Mouse (Mus musculus) hindbrain, embryonic 12.5 days (tissue): ENCODE results near the gene Prkca. TPM values are rescaled to one million over a fixed set of nuclear protein-coding genes. Genes with fewer than 3 reads are reported as not detected.
A peak's percentile ranks its signal among the peaks of the same experiment; 100 is the strongest.

Experiments
- ATAC-seq: fragments of 200-750 bp; cut with Nextera tagmentation; 2 replicates; pipeline ENCODE4 v1.8.0; 2017; ENCODE audit warnings: moderate TSS enrichment; ENCODE audit not compliant: low FRiP score
- H3K27ac ChIP-seq: fragments of 300-500 bp; sonication (generic); 2 replicates; pipeline ENCODE4 v1.5.1; 2016; ENCODE audit warnings: mild to moderate bottlenecking
- H3K27me3 ChIP-seq: fragments of 300-500 bp; sonication (generic); 2 replicates; pipeline ENCODE4 v1.6.1; 2016; ENCODE audit warnings: mild to moderate bottlenecking
- H3K36me3 ChIP-seq: fragments of 300-500 bp; sonication (generic); 2 replicates; pipeline ENCODE4 v1.6.1; 2016; ENCODE audit warnings: mild to moderate bottlenecking
- H3K4me1 ChIP-seq: fragments of 300-500 bp; sonication (generic); 2 replicates; pipeline ENCODE4 v1.6.1; 2016
- H3K4me2 ChIP-seq: fragments of 300-500 bp; sonication (generic); replicated peaks from 2 replicates; pipeline ENCODE4 v1.6.1; 2016; ENCODE audit warnings: mild to moderate bottlenecking
- H3K4me3 ChIP-seq: fragments of 300-500 bp; sonication (generic); 2 replicates; pipeline ENCODE4 v1.5.1; 2016; ENCODE audit warnings: mild to moderate bottlenecking
- H3K9ac ChIP-seq: fragments of 300-500 bp; sonication (generic); 2 replicates; pipeline ENCODE4 v1.6.1; 2016; ENCODE audit warnings: mild to moderate bottlenecking, moderate library complexity
- H3K9me3 ChIP-seq: fragments of 300-500 bp; sonication (generic); replicated peaks from 2 replicates; pipeline ENCODE4 v1.6.1; 2016; ENCODE audit warnings: mild to moderate bottlenecking
- WGBS: fragments of 180-500 bp; shearing (Covaris S2); methylation state at CpG from one replicate; pipeline ENCODE4 v1.1.7; 2016; 5-methylcytosine and 5-hydroxymethylcytosine counted together
- polyA plus RNA-seq: library from polyadenylated mRNA; unstranded; fragments of >200 nt; fragmentation: Nextera tagmentation; extraction: Ambion mirVana; gene quantifications from 2 replicates; pipeline ENCODE4 v1.2.1, GENCODE M21; 2016

The Prkca gene
- polyA plus RNA-seq, 1 experiment from 2014 or later = 8.3 TPM

DNA sequence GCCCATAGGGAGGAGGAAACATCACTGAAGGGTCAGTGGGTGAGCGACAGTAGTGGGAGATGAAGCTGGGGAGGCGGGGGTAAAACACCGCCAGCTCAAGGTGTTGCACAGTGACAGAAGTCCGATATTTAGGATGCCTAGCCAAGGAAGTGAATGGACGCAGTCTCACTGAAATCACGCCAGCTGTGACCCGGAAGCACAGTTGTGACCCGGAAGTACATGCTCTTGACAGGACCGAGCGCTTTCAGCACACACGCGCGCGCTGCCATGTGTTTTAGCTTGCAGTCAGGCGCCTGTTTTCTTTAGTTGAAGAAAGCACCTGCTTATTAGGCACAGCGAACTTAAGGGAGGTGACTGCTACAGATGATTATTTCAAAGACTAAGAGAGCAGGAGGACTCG is 304.0 kb downstream of the Prkca start:
- WGBS = 91% methylated on average over 17 of the region's 17 CpGs

GRCm38 (mm10) chr11:108038989-108039388 is 304.7 kb downstream of the Prkca start:
- Histone ChIP-seq H3K27me3 (peaks cover 3% of the 10 kb centered on the region; the same call in 1 of the 2 replicates), H3K9me3 (no peaks in the 10 kb centered on the region), H3K9ac (no peak overlapping the region), H3K27ac (no peak overlapping the region), H3K4me3 (no peak overlapping the region), H3K36me3 (no peaks in the 10 kb centered on the region), H3K4me2 (no peak overlapping the region), H3K4me1 (no peaks in the 10 kb centered on the region; the same call in 1 of the 2 replicates)
- no peak for ATAC-seq
- WGBS = 85% methylated on average over 12 of the region's 12 CpGs

More for the DNA sequence above, 304.0 kb downstream of the Prkca start:
- no peak for ATAC-seq
- Histone ChIP-seq H3K4me2 (no peak overlapping the region), H3K27me3 (peaks cover 3% of the 10 kb centered on the region; the same call in 1 of the 2 replicates), H3K36me3 (no peaks in the 10 kb centered on the region), H3K9ac (no peak overlapping the region), H3K27ac (no peak overlapping the region), H3K4me3 (no peak overlapping the region), H3K9me3 (no peaks in the 10 kb centered on the region), H3K4me1 (no peaks in the 10 kb centered on the region)

DNA sequence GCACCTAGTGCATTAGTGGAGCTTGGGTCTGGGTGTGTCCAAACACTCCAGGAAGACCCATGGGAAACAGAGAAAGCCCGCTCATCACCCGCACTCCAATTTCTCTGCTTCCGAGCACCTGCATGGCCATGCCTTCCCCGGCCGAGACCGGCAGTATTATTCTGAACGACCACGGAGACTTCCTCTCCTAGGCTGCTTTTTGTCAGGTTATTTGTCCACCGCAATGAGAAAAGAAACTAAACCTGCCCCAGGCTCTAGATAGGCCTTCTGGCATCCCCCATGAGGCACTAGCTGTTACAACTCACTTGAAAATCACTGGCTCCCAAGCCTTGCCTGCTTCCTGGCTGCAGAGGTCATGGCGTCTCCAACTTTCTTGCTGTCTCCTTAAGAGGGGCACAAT is 307.4 kb downstream of the Prkca start:
- H3K27me3 ChIP-seq = peaks cover 3% of the 10 kb centered on the region; the same call in 1 of the 2 replicates
- ATAC-seq = no peak
- 91% methylated on average over 10 of the region's 10 CpGs for WGBS

GRCm38 (mm10) chr11:108035761-108036160 is 308.0 kb downstream of the Prkca start:
- Histone ChIP-seq H3K4me2 (no peak overlapping the region), H3K4me1 (no peaks in the 10 kb centered on the region; the same call in 1 of the 2 replicates), H3K9ac (no peak overlapping the region), H3K27me3 (peaks cover 3% of the 10 kb centered on the region; the same call in 1 of the 2 replicates), H3K36me3 (no peaks in the 10 kb centered on the region), H3K9me3 (no peaks in the 10 kb centered on the region), H3K27ac (no peak overlapping the region), H3K4me3 (no peak overlapping the region)
- 86% methylated on average over 5 of the region's 5 CpGs for WGBS
- ATAC-seq = no peak

More for the DNA sequence above, 307.4 kb downstream of the Prkca start:
- no peak overlapping the region for H3K27ac ChIP-seq
- H3K4me1 ChIP-seq = no peaks in the 10 kb centered on the region; the same call in 1 of the 2 replicates
- no peak overlapping the region for H3K4me2 ChIP-seq
- H3K36me3 ChIP-seq = no peaks in the 10 kb centered on the region
- H3K4me3 ChIP-seq = no peak overlapping the region
- H3K9me3 ChIP-seq = no peaks in the 10 kb centered on the region
- H3K9ac ChIP-seq = no peak overlapping the region

- Histone ChIP-seq H3K27me3 (peaks cover 3% of the 10 kb centered on the region; the same call in 1 of the 2 replicates), H3K9ac (no peak overlapping the region), H3K36me3 (no peaks in the 10 kb centered on the region), H3K4me3 (no peak overlapping the region), H3K27ac (no peak overlapping the region), H3K4me2 (no peak overlapping the region), H3K4me1 (no peaks in the 10 kb centered on the region; the same call in 1 of the 2 replicates), H3K9me3 (no peaks in the 10 kb centered on the region)
- WGBS = 15% methylated on average over 7 of the region's 7 CpGs
- ATAC-seq = no peak
Measured at GRCm38 (mm10) chr11:108034376-108034775, 309.4 kb downstream of the Prkca start.

DNA sequence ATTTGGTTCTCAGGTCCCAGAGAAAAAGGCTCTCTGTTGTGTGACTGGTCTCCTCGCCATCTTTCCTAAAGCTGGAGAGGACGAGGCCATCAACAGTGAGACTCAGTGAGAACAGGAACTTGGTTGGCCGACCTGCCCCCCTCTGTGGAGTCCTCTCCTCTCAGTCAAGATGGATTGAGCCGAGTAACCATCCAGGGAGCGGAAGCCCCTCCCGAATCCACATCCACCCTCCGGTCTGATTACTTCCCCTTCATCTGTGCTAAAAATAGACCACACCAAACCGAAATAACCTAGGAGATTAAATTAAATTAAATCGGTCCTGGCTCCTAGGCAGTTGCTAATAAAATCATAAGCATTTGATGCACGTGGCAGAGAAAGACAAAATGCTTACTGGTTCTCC is 311.2 kb downstream of the Prkca start:
- H3K4me1 ChIP-seq = no peaks in the 10 kb centered on the region; the same call in 1 of the 2 replicates
- WGBS = 70% methylated on average over 10 of the region's 10 CpGs
- H3K4me2 ChIP-seq = no peak overlapping the region
- H3K9ac ChIP-seq = no peak overlapping the region
- no peak overlapping the region for H3K27ac ChIP-seq
- no peaks in the 10 kb centered on the region for H3K9me3 ChIP-seq
- H3K4me3 ChIP-seq = no peak overlapping the region
- ATAC-seq = no peak
- no peaks in the 10 kb centered on the region for H3K36me3 ChIP-seq
- peaks cover 3% of the 10 kb centered on the region; the same call in 1 of the 2 replicates for H3K27me3 ChIP-seq

- Histone ChIP-seq H3K9me3 (no peaks in the 10 kb centered on the region), H3K4me3 (no peak overlapping the region), H3K4me2 (no peak overlapping the region), H3K9ac (no peak overlapping the region), H3K27ac (no peak overlapping the region), H3K4me1 (no peaks in the 10 kb centered on the region; the same call in 1 of the 2 replicates), H3K27me3 (peaks cover 3% of the 10 kb centered on the region; the same call in 1 of the 2 replicates), H3K36me3 (no peaks in the 10 kb centered on the region)
- ATAC-seq = peak; percentile 52; the same call in 1 of the 2 replicates
- 59% methylated on average over 10 of the region's 10 CpGs for WGBS
Measured at GRCm38 (mm10) chr11:108030956-108031604, 312.6 kb downstream of the Prkca start.

DNA sequence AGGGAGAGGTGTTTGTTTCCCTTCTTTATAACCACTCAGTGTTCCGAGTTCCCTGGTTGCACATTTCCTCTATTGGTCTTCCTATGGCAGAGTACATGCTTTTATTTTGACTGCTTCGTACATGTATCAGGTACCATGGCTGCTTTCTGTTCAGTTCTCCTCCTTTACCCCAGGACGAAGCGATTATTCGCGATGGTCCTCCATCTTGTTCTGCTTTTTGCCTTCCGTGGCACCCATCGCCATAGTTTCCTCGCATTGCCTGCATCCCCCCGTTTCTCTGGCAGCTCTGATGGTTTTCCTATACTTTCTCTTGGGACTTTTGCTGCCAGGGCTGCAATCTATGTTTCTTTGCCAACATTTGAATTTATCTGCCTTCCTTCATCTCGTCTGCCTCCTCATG is 314.4 kb downstream of the Prkca start:
- no peak for ATAC-seq
- WGBS = 95% methylated on average over 11 of the region's 11 CpGs
- H3K27ac ChIP-seq = no peak overlapping the region
- no peak overlapping the region for H3K9ac ChIP-seq
- H3K4me1 ChIP-seq = no peaks in the 10 kb centered on the region
- no peak overlapping the region for H3K4me3 ChIP-seq
- H3K27me3 ChIP-seq = no peaks in the 10 kb centered on the region
- H3K9me3 ChIP-seq = no peaks in the 10 kb centered on the region
- no peaks in the 10 kb centered on the region for H3K36me3 ChIP-seq
- no peak overlapping the region for H3K4me2 ChIP-seq

GRCm38 (mm10) chr11:108028398-108028797 is 315.3 kb downstream of the Prkca start:
- Histone ChIP-seq H3K4me2 (no peak overlapping the region), H3K9ac (no peak overlapping the region), H3K27ac (no peak overlapping the region), H3K36me3 (no peaks in the 10 kb centered on the region), H3K27me3 (no peaks in the 10 kb centered on the region), H3K9me3 (no peaks in the 10 kb centered on the region), H3K4me3 (no peak overlapping the region), H3K4me1 (no peaks in the 10 kb centered on the region)
- ATAC-seq = no peak
- 72% methylated on average over 12 of the region's 12 CpGs for WGBS

DNA sequence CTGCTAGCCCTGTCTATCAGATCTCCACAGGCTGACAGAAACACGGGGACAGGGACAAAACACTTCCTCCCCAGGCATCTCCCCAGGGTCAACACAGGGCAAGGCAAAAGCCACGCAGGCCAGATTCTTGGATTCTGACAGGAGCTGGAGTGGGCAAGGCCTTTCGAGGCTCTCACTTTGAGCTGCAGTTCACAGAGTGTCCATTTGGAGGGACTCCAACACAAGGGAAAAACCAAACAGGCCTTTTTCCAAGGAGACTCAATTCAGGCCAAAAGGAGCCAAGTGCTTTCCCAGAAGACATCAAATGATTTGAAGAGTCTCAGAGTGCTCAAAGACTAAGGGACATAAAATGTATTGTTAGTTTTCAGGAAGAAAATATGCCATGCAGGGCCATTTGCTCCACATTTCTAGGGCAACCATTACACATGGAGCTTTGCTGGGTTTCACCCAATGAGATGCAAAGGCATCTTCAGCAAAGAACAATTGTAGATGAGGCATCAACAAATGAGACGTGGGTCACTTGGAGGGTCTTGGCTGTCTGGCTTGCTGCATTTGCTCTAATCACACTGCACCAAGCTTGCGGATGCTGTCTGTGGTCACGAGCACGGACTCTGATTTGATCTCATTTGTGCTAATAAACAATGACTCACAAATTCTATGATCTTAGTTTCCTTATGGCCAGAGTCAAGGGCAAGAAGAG is 317.9 kb downstream of the Prkca start:
- H3K9ac ChIP-seq = no peak overlapping the region
- H3K4me2 ChIP-seq = no peak overlapping the region
- no peaks in the 10 kb centered on the region for H3K36me3 ChIP-seq
- no peak overlapping the region for H3K4me3 ChIP-seq
- 52% methylated on average over 7 of the region's 7 CpGs for WGBS
- H3K27ac ChIP-seq = no peak overlapping the region
- no peaks in the 10 kb centered on the region for H3K4me1 ChIP-seq
- H3K27me3 ChIP-seq = no peaks in the 10 kb centered on the region
- no peaks in the 10 kb centered on the region for H3K9me3 ChIP-seq
- ATAC-seq = no peak

DNA sequence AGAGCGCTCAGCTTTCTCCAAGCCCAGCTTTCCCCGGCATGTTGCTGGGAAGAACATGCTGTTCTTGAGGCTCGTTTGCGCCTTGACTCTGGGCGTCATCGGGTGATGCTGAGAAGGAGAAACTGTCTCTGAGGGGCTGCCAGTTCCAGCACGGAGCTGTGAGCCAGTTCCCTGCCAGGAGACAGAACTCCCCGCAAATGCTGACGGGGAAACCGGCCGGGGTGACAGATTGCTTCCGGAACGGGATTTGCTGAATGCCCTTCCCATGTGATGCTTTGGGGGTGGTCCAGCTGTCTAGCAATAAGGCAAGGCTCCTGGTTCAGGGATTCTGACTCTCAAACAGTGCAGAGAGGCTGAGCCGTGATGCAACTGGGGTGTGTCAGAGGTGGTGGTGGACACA is 320.5 kb downstream of the Prkca start:
- H3K4me1 ChIP-seq = no peaks in the 10 kb centered on the region

GRCm38 (mm10) chr11:108020889-108021288 is 322.8 kb downstream of the Prkca start:
- Histone ChIP-seq H3K27me3 (no peaks in the 10 kb centered on the region), H3K4me3 (no peak overlapping the region), H3K9me3 (no peaks in the 10 kb centered on the region), H3K9ac (no peak overlapping the region), H3K4me2 (no peak overlapping the region), H3K4me1 (no peaks in the 10 kb centered on the region), H3K36me3 (no peaks in the 10 kb centered on the region), H3K27ac (no peak overlapping the region)
- no peak for ATAC-seq
- WGBS = 68% methylated on average over 3 of the region's 3 CpGs

More for the DNA sequence above, 320.5 kb downstream of the Prkca start:
- no peaks in the 10 kb centered on the region for H3K36me3 ChIP-seq
- WGBS = 64% methylated on average over 14 of the region's 14 CpGs
- H3K9me3 ChIP-seq = no peaks in the 10 kb centered on the region
- no peak overlapping the region for H3K4me3 ChIP-seq
- ATAC-seq = no peak
- H3K27me3 ChIP-seq = no peaks in the 10 kb centered on the region
- no peak overlapping the region for H3K4me2 ChIP-seq
- no peak overlapping the region for H3K27ac ChIP-seq
- no peak overlapping the region for H3K9ac ChIP-seq
